Mouse (Mus musculus): ENCODE results near the gene Pdc. TPM values are rescaled to one million over a fixed set of nuclear protein-coding genes. Genes with fewer than 3 reads are reported as not detected.

Pdc gene
- polyA plus RNA-seq, 1 experiment from 2014 or later: not detected

GRCm38 (mm10) chr1:150374247-150374646 lies 55.0 kb downstream of the Pdc start:
- H3K4me2 ChIP-seq (replicated peaks; ENCODE audit: low read depth): no peak overlapping the region
- TF ChIP-seq CTCF (IDR thresholded peaks at IDR 0.05; ENCODE audit: low read depth) (0 out of 2 replicates have a peak, but pooled peaks have one; percentile 4), EP300 (optimal IDR thresholded peaks at IDR 0.05) (no peak)
- H3K9ac ChIP-seq (ENCODE audit: low read length): no peak overlapping the region
- H3K27me3 ChIP-seq (ENCODE audit: control insufficient read depth, insufficient read depth, low read length): no peaks in the 10 kb centered on the region
- ATAC-seq (ENCODE audit: low FRiP score, low TSS enrichment) (no peak), DNase-seq (ENCODE audit: low spot score) (no peak)
- H3K27ac ChIP-seq (replicated peaks): no peak overlapping the region
- WGBS: 88% methylated on average over 2 of the region's 2 CpGs
- H3K4me3 ChIP-seq (ENCODE audit: low read depth, low read length): no peak overlapping the region
- H3K36me3 ChIP-seq (ENCODE audit: control insufficient read depth, insufficient read depth, low read length): 0 out of 2 replicates have a peak, but pooled peaks cover 4% of the 10 kb centered on the region
- no peaks in the 10 kb centered on the region for H3K9me3 ChIP-seq (ENCODE audit: control insufficient read depth, low read length)
- H3K4me1 ChIP-seq (replicated peaks; ENCODE audit: control insufficient read depth, insufficient read depth): no peaks in the 10 kb centered on the region

Other genes starting within 250 kb of the Pdc start
- 0.54 and 0.61 TPM in 2 replicates for gene Ptgs2, start 219.4 kb upstream of the Pdc start, polyA plus RNA-seq (2015; fragmentation: Nextera tagmentation; extraction: Ambion mirVana)
- gene Tpr, start 73.4 kb downstream of the Pdc start, polyA plus RNA-seq (2015; fragmentation: Nextera tagmentation; extraction: Ambion mirVana): 76.8 and 93.7 TPM in 2 replicates
- 37.3 and 40.3 TPM in 2 replicates for gene Odr4, start 73.7 kb downstream of the Pdc start, polyA plus RNA-seq (2015; fragmentation: Nextera tagmentation; extraction: Ambion mirVana)
- 0.31 and 0.40 TPM in 2 replicates for gene Prg4, start 146.7 kb downstream of the Pdc start, polyA plus RNA-seq (2015; fragmentation: Nextera tagmentation; extraction: Ambion mirVana)